Mouse (Mus musculus) spleen, postnatal 10 days (tissue): ENCODE measurements around the gene Qtrt2.
A peak's percentile ranks its signal among the peaks of the same experiment; 100 is the strongest.

Experiments
- DNase-seq, 2 experiments: peaks; one replicate each; pipeline ENCODE4 v3.0.0; 2021 to 2022; ENCODE audit warnings: low spot score in 2 of 2

The Qtrt2 gene

GRCm38 (mm10) chr16:43925001-43925558 is 1.5 kb downstream of the Qtrt2 start:
- DNase-seq = no peak

- no peak for DNase-seq
Observed at GRCm38 (mm10) chr16:43922630-43923029, 4.0 kb downstream of the Qtrt2 start.

GRCm38 (mm10) chr16:43922024-43922423 is 4.6 kb downstream of the Qtrt2 start:
- DNase-seq = no peak

- no peak for DNase-seq
Observed at GRCm38 (mm10) chr16:43918867-43919266, 7.7 kb downstream of the Qtrt2 start.

GRCm38 (mm10) chr16:43908881-43909280 is 17.7 kb downstream of the Qtrt2 start:
- DNase-seq = peak in 1 of 2 experiments; percentile 25

DNA sequence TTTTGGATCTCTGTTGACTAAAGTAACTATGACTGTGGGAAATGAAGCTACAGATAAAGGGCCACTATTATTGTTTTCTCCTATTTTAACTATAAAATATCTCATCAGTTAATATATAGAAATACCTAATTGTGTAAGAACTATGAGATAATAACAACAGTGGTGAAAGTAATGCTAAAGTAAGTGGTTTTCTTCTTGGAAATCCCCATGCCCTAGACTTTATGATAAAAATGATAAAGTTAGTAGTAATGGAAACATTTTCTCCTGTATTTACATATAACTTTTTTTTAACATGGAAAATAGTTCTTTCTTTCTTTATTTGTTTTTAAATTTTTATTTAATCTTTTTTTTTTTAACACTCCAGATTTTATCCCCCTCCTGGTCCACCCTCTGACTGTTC is 26.0 kb downstream of the Qtrt2 start:
- DNase-seq = no peak

GRCm38 (mm10) chr16:43900138-43900537 is 26.5 kb downstream of the Qtrt2 start:
- no peak for DNase-seq

- DNase-seq = no peak
Observed at GRCm38 (mm10) chr16:43894501-43894900, 32.1 kb downstream of the Qtrt2 start.

- no peak for DNase-seq
Observed at GRCm38 (mm10) chr16:43890747-43891336, 35.8 kb downstream of the Qtrt2 start.

DNA sequence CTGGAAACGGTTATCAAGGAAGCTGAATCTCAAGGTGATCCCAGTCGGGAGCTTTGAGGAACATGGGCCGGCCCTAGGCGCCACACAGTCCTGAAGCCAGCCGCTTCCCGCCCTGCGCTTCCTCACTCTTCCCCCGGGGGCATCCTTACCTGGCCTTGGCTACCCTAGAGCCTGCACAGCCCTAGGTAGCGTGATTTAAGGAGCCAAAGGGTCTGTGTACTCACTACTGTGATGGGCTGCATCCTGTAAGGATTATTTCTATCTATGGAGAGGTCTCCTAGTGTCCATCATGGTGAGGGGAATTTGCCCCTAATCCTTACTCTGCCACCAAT is 36.6 kb downstream of the Qtrt2 start:
- DNase-seq = no peak

- peak; percentile 93 to 99 for DNase-seq
Observed at GRCm38 (mm10) chr16:43889208-43890004, 37.2 kb downstream of the Qtrt2 start, which contains the start of gene Ccdc191. Gene Ccdc191, plus strand, starts transcription at chr16:43889800.

DNA sequence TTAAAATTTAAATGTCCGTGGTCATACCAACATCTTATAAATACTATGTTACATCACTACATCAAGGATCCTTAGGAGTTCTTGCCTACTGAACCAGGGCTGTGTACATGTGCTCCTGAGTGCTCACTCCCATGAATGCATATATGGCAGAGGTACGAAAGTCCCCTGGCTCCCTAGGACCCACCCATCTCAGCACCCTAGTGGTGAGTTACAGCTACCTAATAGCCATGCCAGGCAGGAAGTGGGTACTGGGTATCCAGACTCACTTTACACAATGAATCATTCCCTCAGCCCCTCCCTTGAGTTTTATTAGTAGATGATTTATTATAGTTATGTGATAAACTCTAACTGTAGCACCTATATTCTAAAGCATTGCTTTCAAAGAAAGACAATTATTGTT is 44.3 kb downstream of the Qtrt2 start:
- no peak for DNase-seq

GRCm38 (mm10) chr16:43881636-43882035 is 45.0 kb downstream of the Qtrt2 start:
- DNase-seq = no peak

- no peak for DNase-seq
Observed at GRCm38 (mm10) chr16:43879769-43880168, 46.8 kb downstream of the Qtrt2 start.

DNA sequence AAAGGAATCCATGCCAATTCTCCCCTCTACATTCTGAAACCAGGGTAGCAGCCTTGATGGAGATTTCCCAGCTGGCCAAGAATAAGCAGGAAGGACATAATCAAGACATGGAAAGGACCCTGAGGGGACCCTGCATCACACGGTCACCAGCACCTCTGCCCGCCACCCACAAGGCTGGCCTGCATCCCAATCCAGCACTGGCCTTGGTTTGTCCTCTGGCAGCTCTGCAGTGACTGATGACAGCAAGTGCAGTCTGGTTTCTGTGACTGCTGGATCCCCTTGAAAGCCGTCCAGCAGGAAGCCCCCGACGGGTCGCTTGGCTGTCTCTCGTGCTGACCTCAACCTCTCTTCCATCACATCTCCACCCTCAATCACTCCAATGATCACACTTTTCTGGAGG is 55.2 kb downstream of the Qtrt2 start:
- no peak for DNase-seq

DNA sequence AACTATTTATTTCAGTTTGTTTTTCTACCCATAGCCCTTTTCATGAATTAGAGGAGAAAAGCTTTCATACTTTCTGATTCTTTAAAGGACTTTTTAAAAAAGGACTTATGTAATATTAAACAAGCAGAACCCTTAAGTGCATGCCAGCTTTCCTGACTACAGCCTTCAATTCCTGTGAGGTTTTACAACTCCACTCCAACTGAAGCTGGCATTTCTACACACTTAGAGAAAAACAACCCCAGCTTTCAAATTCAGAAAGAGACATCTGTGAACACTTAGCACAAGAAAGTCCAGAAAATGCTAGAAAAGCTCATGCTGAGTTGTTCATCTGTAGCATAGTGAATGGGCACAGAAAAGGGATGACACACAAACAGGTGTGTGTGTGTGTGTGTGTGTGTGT is 56.8 kb downstream of the Qtrt2 start:
- no peak for DNase-seq

DNA sequence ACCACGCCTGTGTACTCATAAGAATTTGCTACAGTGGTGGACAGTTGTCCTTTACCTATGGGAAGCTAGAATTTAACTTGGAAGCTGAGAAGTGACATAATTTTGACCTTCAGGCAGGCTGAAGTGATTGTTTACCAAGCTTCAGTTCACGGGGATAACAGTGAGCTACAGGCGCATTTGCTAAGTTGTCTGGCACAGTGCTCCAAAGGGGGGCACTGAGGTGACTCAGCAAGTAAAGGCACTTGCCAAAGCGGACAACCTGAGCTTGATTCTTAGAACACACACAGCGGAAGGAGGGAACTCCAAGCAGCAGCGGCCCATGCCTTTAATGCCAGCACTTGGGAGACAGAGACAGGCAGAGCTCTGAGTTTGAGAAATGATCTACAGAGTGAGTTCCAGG is 66.0 kb downstream of the Qtrt2 start:
- DNase-seq = no peak

DNA sequence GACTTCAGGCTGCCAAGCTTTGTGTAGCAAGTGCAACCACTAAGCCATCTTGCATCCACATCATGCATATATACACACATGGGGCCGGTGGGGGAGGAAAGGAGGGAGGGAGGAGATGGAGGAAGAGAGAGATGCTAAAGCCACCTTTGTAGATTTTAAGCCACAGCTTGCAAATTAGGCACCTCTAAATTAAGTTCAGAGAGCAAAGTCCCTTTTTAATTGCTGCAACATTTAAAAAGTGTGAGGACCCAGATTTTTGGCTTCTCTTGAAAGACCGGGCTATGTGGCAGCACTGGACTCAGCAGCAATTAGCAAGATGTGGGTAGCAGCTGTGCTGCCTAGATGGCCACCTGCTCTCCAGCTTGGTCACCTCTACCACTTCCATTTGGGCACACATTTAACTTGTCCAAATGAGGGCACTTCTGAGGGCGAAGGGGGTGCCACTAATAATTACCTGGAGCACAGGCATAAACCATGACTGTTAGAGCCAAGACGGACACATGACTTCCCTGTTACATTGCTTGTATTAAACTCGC is 67.6 kb downstream of the Qtrt2 start:
- no peak for DNase-seq

- no peak for DNase-seq
Observed at GRCm38 (mm10) chr16:43849839-43850238, 76.8 kb downstream of the Qtrt2 start.

DNA sequence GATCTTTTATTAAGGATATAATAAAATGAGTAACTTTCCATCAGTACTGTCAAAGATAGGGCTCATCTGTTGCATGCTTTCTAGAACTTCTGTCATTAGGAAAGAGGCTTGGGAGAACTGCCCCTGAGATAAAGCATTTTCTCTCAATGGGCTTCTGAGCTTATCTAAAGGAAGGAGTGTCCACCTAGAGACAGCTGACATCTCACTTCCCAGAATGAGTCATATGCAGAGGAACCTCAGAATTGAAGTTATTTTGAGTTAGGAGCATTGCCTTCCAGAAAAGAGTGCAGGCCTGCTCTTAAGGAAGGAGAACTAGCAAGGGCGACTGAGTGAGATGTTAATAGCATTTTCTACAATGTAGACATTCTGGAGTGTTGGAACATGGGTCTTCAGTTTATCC is 85.4 kb downstream of the Qtrt2 start:
- DNase-seq = no peak

GRCm38 (mm10) chr16:43831957-43832356 is 94.7 kb downstream of the Qtrt2 start:
- no peak for DNase-seq

DNA sequence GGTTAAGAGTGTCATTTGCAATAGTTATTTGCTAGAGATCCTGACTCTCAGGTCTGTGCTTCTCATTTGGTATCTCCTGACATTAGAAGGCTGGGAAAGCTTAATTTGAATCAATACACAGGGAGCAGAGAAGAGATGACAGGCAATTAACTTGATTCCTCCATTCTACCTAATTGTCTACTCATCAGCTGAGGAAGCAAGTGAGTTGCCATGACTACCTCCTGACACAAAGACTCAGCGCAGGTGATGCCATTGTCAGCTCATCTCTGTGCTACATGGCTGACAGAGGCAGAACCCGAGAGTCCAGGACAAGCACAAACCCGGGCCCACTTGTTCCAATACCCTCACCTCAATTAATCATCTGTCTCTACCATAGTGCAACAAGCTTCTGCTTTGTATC is 99.1 kb downstream of the Qtrt2 start:
- no peak for DNase-seq

DNA sequence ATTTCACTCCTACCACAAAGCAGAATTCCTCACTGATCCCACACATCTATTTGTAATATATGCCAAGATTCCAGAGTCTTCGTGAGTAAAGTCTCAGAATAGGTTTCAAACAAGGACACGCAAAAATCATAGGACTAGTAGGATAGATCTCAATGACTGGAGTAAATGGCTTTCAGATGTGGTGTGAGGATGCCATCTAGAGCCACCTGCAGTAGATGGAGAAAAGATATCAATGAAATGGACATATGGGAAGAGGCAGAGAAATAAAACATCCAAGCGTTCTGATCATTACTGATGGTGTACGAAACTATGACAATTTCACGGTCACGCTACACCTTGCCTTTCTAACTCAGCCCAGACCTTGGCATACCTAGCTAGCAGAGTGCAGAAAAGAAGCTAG is 108.2 kb downstream of the Qtrt2 start:
- no peak for DNase-seq
